Mouse (Mus musculus) natural killer cell, adult 2 months (primary cell): ENCODE results near the gene Snapin.

ENCODE experiments used
- DNase-seq, 2 experiments: peaks; one replicate each; pipeline ENCODE4 v3.0.0; 2022; ENCODE audit warnings: low spot score in 2 of 2

Gene Snapin

DNA sequence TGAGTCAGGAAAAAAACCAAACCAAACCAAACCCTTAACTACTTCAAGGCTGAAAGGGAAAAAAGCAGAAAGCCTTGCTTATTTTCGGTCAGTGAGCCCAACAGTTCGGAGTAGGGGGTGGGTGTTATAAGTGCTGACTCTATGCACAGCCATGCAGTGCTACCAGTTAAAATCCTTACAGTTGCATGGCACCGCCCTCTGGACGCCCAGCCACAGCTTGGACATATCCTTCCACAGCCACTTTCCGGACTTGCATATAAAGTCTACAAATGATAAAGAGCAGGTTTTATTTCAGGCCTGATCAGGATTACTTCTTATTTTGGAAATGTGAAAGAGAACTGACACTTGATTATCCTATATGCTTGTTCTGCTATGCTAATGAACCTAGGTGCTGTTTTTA lies 14.4 kb upstream of the Snapin start:
- DNase-seq: no peak

DNA sequence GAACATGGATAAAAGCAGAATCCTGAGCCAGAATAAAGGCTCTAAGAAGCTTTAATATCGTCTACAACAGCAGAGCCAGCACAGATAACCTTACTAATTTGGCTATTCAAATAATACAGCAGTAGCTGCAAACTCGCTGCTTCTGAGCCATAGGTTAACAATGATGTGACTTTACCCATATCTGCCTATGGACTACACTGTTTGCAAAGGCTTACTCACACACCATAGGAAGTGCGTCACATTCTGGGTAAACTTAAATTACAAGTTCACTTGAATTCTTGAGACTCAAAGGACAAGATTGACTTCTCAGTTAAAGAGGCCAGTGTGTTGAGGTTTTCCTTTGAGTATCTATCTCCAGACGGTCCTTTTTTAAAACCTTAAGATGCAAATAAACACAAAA lies 12.6 kb upstream of the Snapin start:
- no peak for DNase-seq

DNA sequence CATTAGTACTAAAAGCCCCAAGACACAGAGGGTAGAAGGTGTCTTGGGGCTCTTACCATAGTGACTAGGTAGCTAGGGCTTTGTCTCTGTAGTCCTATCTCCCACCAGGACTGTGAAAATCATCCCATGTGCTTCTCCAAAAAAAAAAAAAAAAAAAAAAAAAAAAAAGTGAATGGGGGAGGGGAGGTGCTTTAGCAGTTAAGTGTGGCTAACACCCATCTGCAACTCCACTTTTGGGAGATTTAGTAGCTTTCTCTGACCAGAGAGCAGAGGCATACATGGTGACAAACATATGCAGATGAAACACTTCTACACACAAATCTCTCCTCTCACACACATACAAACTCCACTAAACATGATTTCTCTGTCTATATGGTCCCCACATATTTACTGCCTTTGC lies 6.8 kb upstream of the Snapin start:
- DNase-seq: no peak

DNA sequence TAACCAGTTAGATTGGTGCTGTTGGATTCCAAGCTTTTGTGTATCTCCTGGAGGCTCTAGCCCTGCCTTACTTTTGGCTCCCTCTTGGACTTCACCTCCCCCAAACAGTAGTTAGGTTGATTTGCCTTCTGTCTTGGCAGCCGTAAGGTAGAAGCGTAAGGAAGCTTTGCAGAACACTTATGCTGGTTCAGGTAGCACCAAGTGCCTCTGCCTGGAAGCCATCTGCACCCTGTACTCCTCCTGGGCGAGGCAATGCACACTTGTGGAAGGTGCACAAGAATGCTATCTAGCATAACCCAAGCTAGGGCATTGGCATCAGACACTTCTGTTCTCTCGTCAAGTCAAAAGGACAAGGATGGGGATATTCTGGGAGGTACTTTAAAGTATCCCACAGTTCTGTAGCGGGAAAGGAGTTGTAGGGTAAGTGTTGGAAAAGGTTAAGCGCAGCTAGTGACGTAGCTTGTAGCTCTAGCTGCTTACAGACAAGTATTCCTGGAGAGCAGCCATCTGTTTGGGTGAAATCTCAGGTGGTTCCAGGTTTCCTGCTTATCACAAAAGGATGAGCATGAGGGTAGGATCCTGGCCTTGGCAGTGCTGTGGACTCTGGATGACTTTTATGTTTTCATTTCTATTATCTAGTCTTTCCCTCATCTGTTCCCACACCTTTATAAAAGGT lies 5.2 kb upstream of the Snapin start:
- DNase-seq: no peak

DNA sequence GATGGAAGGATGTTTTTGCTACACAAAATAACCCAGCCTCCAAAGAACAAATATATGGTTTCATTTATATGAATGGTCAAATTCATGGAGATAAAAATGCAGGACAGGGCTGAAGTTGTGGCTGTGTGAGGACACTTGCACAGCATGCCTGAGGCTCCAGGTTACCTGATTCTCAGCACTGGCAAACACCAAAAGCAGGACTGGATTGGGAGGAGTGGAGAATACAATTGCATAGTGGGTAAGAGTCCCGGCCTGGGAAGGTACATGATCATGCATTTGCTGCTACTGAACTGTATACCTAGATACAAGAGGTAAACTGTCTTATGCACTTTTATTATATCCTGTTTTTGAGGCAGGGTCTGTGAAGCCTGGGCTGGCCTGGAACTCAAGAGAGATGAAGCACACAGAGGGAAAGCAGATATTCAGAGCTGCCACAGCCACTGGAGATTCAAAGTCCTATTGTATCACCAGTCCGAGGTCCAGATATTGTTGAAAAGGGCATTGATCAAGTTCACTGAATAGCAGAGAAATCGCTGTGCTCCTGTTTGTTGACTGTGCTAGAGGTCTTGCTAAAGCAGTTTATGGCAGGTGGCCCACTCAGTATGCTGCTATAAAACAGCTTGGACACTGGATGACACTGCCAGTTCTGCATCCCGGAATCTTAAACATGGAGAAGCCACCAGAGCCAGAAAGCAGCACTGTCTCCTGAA lies 3.2 kb upstream of the Snapin start:
- no peak for DNase-seq

DNA sequence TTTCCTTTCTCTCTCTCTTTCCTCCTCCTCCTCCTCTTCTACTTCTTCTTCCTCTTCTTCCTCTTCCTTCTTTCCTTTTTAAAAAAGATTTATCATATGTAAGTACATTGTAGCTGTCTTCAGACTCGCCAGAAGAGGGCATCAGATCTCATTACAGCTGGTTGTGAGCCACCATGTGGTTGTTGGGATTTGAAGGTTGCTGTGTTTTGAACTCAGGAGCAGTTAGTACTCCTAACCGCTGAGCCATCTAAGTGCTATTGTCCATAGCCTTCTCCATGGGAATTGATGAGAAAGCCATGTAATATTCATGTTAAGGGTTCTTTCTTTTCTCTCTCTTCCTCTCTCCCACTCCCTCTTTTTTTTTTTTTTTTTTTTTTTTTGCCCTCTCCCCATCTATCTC lies 517 bp upstream of the Snapin start:
- peak; percentile 49 to 56 for DNase-seq

DNA sequence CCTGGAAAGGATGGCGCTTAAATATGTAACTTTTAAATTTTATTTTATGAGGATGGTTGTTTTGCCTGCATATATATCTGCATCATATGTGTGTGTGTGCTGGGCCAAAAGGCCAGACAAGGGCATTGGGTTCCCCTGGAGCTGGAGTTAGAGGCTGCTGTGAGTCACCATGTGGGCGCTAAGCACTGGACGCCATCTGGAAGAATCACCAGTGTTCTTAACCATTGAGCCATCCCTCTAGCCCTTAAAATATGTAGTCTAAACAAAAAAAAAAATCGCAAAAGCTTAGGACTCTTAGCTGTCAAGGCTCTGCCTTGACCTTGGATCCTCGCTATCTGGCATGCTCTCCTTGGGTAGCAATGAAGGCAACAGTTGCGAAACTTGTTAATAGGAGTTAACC lies 2.3 kb downstream of the Snapin start:
- no peak for DNase-seq

DNA sequence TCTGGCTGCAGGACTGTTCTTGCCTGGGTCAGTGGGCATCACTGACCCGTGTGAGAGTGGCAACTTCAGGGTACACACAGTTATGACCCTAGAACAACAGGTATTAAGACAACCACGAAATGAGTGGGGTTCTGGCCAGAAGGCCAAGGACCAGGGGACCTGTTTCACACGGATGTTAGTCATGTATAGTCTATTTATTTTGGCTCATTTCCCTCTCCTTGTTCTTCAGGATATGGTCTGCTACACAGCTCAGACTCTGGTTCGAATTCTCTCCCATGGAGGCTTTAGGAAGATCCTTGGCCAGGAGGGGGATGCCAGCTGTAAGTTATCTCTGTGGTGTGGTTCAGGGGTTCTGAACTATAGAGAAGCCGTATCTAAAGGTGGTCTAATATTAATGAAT lies 3.8 kb downstream of the Snapin start:
- DNase-seq: no peak

DNA sequence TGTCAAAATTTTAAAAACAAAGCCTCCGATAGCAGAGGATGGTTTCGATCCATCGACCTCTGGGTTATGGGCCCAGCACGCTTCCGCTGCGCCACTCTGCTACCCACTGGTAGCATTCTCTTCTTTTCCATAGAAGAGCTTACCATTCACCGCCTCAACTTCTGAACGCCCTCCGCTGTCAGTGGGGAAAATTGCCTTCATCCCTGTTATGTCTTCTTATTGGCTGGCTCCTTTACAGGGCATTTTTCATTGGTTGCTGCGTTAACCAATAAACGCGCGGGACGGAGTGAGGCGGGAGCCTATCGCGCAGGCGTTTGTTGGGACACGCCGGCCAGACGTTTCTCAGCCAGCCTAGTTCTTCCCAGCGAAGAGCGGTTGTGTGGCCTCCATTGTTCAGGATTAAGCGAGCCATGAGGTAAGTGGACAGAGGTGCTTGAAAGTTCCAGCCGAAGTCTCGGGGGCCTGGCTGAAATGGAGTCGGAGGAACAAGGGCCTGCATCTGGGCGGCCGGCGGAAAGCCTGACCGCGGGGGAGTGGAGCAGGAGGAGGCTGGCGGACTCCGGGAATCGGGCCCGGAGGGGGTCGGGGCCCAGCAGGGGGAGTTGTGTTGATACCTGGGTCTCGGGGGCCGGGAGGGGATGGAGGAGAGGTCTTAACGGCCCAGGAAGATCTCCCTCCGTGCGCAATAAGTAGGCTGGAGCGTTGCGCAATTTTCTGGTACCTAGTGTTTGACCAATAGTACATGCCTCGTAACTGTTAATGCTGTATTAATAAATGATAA lies 14.8 kb downstream of the Snapin start, which contains the start of gene Ilf2:
Gene Ilf2, plus strand, starts transcription at position 296 of the 781 bp plus-strand sequence.
- DNase-seq: peak; percentile 94 to 95

DNA sequence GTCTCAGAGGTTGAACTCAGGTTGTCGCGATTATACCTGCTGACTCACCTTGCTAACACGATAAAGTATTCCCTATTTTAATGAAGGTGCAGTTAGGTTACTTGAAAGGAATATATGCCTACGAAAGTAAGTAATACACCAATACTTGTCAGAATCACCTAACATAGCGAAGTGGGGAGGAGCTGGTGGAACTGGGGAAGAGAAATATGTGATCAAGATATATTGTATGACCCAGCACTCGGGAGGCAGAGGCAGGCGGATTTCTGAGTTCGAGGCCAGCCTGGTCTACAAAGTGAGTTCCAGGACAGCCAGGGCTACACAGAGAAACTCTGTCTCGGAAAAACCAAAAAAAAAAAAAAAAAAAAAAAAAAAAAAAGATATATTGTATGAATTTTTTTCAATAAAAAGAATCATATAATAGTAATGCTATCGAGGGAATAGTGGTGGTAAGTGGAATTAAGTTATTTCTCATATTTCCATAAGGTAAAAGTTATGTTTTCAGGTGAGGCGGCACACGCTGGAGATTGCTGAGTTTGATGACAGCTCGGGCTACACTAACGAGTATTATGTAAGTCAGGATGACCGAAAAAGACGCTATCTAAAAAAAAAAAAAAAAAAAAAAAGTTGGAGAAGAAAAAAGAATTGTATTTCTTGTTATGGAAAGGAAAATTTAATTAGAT lies 15.5 kb downstream of the Snapin start:
- no peak for DNase-seq

DNA sequence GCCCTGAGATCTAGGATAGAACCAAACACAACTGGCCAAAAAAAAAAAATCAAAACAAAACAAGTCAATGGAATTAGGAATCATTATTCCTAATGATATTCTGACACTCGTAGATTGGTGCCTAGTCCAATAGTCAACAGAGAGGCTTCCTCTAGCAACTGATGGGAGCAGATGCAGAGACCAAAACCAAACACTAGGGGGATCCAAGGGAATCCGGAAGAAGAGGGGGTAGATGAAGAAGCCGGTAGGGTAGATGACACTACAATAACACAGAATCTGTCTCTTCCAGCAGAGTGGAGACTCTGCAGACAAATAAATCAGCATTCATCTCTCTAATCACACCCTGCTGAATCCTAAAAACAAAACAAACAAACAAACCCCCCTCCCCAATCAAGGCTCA lies 18.6 kb downstream of the Snapin start:
- DNase-seq: peak; percentile 67 to 75

DNA sequence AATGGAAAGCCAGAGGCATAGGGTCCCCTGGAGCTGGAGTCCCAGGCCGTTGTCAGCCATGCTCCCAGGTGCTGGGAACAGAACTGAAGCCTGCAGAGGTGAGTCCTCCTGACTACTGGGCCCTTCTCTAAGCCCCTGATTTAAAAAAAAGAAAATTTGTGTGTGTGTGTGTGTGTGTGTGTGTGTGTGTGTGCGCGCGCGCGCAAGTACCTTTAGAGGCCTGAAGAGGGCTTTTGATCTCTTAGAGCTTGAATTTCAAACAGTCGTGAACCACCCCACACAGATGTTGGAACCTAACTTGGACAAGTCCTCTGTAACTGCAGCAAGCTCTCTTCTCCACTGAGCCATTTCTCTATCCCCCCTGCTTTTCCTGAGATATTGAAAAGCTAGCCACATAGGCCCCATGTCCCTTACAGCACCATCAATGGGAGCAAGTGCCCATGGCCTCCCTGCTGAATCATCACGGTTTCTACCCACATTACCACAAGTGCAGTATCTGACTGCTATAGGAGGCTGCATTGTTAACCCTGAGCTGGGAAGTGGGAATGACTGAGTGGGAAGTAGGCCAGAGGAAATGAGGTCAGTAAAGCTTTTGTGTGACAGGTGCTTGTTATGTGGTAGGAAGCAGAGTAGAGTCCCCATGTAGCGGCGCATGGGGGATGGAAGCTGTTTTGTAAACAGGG lies 23.1 kb downstream of the Snapin start:
- DNase-seq: no peak

DNA sequence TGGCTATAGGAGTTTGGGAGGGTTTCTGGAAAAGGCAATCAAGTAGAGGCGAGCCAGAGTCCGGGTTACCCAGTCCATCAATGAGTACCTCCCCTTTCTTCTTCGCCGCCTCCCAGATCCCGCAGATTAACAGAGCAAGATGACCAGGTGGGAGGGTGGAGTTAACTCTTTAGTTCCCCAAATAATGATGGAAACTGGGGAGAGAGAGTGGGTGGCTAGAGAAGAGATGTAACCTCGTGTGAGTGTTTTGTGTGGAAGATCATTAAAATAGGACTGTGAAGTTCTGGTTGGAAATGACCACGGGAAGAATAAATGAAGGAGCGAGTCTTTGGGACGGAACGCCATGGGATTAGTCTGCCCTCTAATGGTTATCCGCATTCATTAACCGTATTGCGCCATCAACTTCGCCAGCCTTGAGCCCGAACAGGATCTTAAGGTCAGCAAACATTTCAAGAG lies 24.5 kb downstream of the Snapin start:
- no peak for DNase-seq

DNA sequence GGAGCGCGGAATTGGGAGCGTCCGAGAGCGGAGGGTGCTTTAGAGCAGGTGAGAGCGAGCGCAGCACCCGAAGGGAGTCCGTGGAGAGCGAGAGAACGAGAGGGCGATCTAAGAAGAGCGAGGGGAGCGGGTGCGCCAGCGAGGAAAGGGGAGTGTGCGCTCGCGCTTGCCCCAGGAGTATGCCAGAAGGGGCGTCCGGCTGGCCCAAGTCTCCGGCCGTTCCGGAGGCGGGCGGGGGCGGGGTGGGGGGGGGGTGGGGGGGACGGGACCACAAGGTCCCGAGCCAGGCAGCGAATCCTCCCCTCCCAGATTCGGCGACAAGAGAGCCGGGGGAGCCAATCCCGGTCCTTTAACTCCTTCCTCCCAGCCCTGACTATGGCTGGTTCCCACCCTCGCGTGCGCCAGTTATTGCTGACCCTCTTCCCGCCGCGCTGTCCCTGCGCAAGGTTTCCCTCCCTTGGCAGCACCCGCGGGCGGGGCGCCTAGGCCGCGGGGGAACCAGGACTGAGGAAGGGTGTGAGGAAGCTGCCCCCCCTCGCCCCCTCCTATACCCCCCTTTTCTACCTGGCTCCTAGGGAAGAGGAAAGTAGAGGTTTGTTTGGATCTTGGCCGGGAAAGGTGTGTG lies 25.0 kb downstream of the Snapin start, which contains the start of gene Npr1:
Gene Npr1, minus strand, starts transcription at position 181 of the 625 bp plus-strand sequence.
- DNase-seq: no peak

DNA sequence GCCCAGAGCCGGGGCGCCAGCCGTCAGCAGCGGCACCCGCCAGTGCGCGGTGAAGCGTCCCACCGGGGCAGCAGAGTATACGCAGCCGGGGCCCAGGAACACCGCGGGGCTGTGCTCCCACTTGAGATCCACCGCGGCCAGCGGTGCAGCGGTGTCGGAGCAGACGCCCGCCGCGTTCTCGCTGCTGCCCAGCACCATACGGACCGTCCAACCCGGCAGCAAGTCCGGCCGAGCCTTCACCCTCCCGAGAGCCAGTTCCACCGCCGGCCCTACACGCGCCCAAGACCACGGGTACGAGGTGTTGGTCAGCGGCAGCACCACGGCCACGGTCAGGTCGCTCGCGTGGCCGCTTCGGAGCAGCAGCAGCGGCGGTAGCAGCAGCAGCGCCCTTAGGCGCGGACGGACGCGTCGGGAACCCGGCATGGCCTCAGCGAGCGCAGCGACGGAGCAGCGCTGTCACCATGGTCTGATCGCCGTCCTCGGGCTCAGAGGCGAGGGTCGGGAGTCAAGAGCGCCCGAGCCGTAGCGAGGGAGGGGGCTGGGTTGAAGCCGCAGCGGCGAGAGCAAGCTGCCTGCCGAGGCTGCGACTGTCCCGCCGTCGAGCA lies 25.6 kb downstream of the Snapin start:
- peak in 1 of 2 experiments; percentile 18 for DNase-seq

DNA sequence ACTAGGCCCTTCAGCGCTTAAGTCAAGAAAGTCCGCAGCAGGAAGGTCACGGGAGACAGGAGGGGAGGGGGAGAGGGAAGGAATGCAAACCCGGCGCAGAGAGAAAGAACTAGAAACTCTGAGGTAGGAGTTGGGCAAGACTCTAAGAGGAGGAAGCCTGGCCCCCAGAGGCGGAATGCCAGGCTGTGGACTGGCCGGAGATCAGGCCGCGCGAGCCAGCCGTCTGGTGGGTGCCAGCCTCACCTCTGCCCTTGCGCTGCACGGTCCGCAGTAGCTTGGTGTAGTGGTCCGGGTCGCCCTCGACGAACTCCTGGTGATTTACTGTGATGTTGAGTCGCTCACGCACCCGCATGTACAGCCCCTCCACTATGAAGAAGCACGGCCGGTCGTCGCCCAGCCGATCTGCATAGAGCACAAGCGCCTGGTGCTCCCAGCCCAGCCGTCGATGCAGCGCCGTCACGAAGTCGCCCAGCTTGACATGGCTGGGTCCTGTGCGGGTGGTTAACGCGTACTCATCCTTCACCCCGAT lies 26.2 kb downstream of the Snapin start:
- DNase-seq: no peak

DNA sequence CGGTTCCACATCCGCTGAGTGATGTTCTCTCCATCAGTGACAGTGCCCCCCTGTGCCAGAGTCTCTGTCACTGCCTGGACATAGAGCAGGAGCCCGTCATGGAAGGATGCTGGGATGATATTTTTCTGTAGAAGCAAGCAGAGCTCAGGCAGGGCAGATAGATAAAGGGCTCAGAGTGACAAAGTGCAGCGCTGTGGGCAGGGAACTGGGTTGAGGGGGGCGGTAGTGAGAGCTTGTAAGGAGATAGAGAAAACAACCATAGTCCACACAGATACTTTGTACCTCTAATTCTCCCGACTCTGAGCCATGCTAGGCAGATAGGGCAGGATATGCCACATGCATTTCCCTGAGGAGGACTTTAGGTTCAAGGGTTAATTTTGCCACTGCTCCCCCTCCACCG lies 28.3 kb downstream of the Snapin start:
- no peak for DNase-seq

DNA sequence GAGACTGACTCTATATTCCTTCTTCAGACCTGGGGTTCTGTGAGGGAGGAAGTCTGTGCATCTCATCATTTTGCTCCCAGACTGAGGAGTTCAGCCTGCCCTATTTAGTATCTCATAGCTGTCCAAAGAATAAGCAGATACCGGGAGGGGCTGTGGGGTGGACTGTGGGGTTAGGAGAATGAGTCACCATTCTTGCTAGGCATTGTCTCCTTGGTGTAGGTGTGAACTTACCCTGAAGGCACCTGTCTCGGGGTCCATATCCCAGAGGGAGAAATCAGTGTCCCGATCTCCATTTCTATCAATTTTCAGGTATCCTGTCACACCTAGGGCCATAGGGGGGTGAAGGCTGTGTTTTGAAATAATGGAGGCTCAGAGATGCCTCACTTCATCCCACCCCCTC lies 28.9 kb downstream of the Snapin start:
- DNase-seq: no peak

DNA sequence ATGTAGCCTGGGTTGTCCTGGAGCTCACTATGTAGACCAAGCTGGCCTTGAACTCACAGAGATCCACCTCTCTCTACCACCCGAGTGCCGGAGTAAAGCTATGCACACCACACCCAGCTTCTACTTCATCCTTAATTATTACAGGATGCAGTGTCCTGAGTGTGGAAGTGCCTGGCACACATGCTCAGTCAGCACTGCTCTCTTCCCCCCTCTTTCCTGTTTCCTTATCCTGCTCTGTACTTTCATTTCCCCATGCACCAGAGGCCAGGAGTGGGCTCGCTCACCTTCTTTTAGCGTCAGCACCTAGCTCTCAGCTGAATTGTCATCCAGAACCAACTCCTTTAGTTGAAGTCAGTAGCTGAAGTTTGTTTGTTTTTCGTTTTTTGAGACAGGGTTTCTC lies 30.5 kb downstream of the Snapin start:
- DNase-seq: no peak

DNA sequence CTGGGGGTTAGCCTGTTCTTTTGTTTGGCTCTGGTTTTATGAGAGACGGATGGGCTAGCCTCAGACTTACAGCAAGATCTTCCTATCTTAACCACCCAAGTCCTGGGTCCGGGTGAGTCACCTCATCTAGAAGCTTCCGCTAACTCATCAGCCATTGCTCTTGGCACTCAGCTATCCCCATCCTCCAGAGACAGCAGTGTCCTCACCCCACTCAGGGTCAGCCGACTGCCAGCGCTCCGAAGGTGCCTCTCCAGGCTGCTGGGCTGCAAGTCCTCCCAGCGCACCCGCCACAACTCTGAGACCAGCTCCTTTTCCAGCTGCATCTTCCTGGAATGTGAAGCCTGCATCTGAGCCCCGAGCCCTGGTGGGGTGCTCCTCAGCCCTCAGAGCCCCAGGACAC lies 31.1 kb downstream of the Snapin start:
- no peak for DNase-seq
